Mouse (Mus musculus) cerebral cortex, adult 2 months (tissue): ENCODE measurements around the gene 5730480H06Rik.

Experiments used
- WGBS: fragments of 180-500 bp; shearing (Covaris S2); methylation state at CpG from one replicate; pipeline ENCODE4 v1.1.7; 2018; 5-methylcytosine and 5-hydroxymethylcytosine counted together

The 5730480H06Rik gene

DNA sequence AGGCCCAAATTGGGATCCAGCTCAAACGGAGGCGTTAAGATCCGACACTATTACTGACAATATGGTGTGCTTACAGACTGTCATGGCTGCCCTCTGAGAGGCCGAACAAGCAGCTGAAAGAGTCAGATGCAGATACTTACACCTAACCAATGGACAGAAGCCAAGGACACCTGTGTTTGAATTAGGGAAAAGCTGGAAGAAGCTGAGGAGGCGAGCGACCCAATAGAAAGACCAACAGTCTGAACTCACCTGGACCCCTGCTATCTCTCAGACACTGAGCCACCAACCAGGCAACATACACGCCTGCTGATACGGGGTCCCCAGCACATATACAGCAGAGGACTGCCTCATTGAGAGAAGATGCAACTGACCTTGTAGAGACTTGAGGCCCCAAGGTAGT is at the start of gene 5730480H06Rik:
5730480H06Rik (plus strand) TSS at position 301 of the 400 bp plus-strand sequence.
- 95% methylated on average over 8 of the region's 8 CpGs for WGBS

DNA sequence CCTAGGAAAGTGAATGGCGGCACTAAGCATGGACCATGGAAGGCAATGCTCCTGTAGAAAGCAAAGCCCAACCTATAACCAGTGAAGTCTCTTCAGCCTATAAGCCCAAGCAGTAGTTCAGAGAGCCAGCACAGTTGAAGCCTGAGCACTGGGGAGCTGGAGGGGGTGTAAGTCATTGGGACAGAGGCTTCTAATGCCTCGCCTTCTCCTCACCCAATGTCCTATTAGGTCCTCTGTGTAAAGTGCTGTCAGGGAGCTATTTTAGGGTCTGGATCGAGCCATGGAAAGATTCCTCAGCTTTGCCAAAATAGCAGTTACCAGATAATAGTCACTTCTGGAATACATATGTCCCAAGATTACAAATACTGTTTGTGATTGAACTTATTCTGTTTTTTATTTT is 26.6 kb upstream of the 5730480H06Rik start:
- WGBS = 94% methylated on average over 3 of the region's 3 CpGs

DNA sequence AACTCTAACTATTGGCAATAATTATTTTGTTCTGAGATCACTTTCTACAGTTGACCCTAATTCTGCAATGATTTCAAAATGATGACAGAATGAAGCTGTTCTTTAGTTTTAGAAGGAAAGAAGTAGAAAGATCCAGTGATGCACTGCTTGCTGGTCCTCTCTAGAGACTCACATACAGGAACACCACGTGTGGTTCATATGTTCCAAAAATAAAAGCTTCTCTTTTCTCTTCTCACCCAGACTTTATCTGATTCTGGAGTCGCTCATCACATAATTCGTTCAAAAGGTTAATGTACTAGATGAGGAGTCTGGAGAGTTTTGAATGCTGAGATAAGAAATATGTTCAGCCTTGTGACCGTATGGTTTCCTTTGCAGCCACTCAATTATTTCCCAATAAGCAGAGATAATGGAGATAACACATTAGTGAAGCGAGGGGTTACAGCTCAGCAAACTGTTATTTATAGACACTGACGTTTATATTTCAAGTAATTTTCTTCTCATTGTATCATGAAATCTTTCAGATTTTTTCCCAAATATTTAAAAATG is 12.6 kb upstream of the 5730480H06Rik start:
- 73% methylated on average over 6 of the region's 6 CpGs for WGBS

DNA sequence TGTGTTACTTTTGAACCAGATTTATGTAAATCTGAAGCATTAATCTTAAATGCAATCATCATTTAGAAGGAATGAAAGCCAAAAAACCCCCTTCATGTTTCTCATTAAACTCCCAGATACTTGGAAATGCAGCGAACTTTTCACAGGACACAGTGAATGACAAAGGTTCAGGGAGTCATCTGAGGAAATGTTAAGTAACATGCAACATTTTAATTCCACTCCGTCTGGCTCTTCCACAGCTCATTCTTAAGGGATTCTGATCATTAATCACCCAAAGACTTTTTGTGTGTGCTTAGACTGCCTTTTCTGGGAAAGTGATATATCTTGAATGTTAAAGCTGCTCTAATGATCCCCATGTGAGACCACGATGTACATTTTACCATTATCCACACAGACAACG is 7.2 kb upstream of the 5730480H06Rik start:
- WGBS = 81% methylated on average over 4 of the region's 4 CpGs

DNA sequence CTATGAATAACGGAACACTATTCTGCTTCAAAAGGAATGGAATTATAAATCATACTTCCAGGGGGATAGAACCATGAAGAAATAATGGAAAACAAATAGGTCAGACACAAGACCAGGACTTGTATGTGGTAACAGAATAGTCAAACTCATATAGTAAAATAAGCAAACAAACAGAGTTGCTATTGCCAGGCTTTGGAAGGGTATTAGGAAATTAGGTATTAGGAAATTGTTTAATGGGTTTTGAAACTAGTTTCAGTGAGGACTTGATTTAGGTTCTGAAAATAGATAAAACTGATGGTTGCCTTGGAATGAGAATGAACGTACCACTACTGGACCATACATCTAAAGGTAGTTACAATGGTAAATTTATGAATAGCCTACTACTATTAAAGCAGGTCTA is 2.0 kb downstream of the 5730480H06Rik start:
- 92% methylated on average over 2 of the region's 2 CpGs for WGBS

DNA sequence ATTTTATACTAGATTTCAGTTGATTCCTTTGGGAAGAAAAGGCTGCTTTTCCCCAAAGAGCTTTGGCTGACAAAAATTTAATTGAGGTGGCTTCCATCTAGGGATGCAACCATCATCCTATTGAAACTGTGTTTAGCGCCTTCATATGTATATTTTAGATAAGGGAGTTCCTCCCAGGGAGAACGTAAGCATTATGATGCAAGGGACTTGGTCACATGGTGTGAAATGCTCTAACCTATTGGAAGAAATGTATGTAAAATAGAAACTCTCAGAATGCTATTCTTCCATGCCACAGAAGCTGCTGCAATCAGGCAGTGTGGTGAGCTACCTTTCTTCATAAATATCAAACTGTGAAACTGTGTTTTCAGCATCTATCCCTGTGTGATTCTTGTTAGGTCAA is 3.1 kb downstream of the 5730480H06Rik start:
- WGBS = 89% methylated on average over 2 of the region's 2 CpGs

DNA sequence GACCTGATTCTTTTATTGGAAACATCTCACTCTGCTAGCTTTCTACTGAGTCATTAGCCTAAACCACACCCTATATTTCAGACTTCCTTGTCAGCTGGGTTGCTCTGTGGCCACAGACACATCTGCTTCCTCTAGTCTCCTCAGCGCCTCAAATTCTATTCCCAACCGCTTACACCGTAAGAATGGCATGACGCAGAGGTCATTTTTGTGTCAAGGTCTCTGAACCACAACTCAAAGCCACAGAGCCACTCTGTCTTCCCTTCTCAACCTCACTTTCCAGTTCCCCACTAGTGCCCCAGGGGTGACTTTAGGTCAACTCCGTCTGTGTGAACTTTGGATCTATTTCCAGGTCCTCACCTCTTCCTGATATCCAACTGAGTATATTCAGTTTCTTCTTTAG is 3.7 kb downstream of the 5730480H06Rik start:
- 78% methylated on average over 5 of the region's 5 CpGs for WGBS

DNA sequence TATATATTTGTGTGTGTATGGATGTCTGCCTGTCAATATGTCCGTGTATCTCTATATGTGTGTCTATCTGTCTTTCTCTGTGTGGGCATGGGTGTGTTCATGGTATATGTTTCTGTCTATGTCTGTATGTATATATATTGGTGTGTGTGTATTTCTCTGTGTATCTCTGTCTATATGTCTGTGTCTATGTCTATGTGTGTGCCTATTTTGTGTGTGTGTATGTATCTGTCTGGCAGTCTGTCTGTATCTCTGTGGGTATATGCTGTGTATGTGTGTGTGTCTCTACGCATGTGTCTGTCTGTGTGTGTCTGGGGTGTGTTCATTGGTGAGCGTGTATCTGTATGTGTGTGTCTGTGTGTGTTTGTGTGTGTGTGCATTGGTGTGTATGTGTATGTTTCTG is 5.7 kb downstream of the 5730480H06Rik start:
- 97% methylated on average over 3 of the region's 3 CpGs for WGBS

DNA sequence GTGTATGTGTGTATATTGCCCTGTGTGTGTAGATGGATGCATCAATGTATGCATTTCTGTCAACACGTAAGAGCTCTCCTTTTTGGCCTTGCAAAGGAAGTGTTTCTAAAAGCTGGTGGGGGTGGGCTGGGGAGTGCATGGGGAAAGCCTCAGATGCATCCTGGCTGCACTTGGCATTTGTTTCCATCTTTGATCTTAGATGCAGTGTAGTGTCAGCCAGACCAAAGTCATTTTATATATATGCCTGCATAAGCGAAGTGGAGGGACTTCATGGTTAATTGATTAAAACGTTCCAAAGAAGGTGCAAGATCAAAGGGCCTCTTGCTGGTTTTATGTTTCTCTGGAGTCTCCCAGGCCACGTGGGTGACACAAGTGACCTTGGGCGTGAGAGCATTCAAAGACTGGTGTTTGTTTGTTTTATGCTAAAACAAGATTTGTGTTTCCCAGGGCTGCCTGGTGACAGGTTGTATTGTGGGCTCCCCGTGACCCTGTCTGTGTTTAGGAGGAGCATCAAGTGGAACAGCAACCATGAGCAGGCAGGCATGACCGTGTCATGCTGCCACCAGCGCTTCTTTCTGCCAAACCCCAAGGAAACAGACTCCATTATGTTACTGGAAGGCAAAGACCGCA is 6.2 kb downstream of the 5730480H06Rik start:
- 62% methylated on average over 9 of the region's 9 CpGs for WGBS

DNA sequence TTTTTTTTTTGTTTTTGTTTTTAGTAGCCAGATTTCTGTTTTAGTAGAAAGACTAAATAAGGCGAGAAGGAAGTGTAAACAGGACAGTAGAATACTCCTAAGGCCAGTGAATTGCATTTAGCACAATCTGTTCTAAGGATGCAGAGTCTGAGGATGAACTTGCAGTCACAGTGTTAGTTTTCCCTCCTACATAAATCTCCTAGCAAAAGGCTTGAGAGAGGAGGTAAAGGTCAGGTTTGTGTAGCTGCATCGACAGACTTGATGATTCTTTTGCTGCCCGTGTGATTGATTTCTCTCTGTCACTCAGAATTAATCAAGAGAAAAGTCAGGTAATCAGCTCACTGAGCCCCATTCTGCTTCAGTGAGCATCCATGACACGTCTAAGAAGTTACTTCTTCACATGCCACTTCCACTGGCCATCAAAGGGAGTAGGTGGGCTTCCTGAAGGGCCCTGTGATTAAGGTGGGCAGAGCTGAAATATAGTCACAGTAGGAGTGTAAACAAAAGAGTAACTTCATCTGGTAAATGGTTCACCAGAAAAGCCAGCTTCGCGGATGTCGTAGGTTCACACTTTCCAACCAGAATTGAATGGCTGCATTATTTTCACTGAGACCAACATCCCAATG is 13.2 kb downstream of the 5730480H06Rik start:
- 69% methylated on average over 7 of the region's 7 CpGs for WGBS

DNA sequence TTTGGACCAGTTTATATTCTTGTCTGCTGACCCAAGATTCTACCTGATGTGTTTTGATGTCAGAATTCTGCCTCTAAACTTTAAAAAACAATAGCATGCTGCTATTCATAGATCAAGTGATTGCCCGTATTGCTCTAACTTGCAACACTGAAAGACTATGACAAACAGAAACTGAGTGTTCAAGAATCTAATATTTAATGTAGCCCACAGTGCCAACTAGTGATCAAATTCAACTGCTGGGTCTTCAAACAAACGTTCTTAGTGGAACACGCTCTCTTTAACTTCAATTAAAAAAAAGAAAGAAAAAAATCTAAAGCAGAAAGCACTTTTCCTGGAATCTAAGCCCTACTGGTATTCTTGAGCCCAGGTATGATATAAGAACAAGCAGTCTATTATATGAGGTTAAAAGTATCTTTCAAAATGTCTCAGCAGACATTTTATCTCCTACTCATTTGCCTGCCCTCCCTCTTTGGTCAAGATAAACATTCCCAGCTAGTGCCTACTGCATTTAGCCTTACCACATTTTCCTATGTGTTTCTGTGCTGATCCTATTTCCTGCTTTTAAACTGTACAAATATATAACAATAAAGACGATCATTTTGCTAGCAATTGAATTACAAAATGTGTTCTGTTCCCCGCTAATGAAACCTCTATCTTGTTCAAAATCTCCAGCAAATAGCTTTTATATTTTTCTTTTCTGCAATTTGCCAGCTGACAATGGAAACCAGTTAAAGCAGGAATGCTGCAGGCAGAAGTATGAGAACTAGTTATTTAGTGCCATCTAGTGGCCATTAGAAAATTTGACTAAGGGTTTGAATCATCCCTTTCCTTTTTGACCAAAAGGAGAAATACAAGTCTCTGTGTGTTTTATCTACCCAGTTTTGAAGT is 17.6 kb downstream of the 5730480H06Rik start:
- 41% methylated on average over 5 of the region's 5 CpGs for WGBS

DNA sequence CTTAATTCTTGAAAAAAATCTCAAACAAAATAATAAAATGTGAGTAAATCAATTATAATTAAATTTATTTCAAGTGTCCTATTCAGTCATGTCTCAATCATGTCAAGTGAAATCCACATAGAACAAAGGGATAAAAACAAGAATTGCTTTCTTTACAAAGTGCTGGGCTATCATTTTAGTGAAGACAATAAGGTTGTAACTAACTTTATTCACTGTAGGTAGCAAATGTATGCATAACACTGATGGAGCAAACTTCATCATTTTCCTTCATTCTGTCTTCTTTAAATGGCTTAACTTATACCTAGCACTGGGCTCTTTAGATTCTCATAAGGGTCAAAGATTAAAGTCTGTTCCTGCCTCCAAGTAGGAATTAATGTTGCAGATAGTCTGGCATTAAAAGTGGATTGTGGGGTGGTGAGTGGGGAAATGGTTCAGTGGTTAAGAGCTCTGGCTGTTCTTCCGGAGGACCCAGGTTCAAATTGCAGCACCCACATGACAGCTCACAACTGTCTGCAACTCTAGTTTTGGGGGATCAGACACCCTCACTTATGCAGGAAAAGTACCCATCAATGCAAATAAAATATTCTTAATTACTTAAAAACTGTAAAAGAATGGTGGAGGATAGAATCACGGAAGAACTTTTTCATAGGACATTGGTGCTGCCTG is 18.4 kb downstream of the 5730480H06Rik start:
- WGBS = 94% methylated on average over 2 of the region's 2 CpGs

DNA sequence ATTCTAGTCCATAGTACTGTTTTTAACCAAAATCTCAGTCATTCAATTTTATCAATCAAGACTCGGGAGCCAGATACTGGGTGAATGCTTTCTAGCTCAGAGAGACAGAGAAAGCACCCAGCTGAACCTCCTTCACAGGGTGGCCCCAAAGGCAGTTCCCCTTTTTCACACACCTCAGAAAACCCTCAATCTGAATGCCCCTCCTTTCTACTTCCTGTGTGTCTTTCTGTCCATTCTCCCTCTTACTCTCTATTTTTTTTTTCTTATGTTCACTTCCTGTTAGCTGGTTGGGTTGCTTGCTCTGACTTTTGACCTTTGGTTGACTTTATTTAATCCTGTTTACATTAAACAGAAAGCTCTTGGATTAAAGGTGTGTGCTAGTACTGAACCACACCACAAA is 21.6 kb downstream of the 5730480H06Rik start:
- 96% methylated on average over 1 of the region's 1 CpGs for WGBS

DNA sequence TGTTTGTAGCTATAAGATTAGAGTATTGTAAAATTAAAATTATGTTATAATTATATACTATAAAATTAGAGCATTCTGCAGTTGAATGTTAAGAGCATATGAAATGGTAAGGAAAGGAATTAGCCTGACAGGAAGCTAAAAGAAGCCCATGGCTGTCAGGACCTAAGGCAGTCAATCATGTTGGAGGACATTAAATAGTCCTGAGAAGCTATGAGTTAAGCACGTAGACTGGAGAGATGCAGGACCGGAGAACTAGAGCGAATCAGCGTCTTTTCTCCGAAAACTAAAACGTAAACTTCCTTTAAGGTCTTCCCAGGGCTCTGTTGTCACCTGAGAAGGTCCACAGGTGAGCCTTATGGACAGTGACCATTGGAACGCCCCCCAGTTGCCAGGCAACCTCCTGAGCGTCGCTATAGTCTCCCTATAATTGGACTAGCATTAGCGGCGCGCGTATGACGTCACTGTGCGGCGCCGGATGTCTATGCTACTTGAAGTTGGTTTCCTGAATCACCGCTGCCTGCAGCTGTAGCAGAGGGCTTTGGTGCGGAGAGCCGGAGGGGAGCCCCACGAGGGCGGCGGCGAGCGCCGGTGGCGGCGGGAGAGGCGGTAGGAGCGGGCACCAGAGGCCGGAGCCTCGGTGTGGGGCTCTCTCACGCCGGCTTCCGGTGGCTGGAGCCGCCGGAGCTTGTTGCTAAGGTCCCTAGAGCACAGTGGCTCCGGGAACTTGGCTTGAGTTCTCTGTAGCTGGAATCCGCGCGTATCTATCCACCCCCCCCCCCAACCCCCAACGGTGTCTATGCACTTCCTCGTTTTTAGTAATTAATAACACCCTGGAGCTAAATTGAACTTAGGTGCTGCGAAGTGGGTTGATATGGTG is 44.4 kb downstream of the 5730480H06Rik start:
- under 1% methylated on average over 44 of the region's 44 CpGs for WGBS

DNA sequence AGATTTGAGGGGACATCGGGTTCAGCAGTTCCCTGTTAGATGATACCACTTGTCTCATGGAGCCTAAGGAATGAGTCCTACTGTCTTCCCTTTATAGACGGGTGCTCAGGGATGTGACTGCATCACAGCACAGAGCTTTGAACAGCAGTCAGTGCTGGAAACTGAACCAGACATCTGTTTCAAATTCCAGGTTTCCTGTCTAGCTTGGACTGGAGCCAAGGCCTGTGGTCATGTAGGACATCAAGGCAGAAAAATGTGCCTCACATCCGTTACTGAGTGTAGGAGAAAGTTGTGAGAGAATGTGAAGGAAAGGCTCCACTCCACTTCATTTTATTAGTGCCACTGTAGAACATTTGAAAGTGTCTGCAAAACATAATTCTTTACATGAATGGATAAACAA is 74.7 kb downstream of the 5730480H06Rik start:
- 65% methylated on average over 3 of the region's 3 CpGs for WGBS

DNA sequence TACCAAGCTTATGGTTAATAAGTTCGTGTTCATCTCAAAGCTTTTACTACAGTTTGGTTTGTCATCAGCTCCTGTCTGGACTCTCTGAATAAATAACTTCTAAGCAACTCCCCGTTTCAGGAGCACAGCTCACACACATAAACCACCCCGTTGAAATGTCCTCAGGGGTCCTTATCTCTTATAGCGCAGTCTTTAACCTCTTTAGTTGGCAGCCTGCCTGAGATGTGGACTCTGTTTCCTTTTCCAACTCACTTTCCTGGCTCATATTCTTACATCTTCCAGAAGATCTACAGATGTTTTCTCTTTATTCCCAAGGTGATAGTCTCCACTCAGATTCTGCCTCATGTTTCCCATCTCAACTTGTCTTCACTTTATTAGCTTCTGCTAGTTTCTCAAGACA is 80.5 kb downstream of the 5730480H06Rik start:
- WGBS = 82% methylated on average over 4 of the region's 4 CpGs

DNA sequence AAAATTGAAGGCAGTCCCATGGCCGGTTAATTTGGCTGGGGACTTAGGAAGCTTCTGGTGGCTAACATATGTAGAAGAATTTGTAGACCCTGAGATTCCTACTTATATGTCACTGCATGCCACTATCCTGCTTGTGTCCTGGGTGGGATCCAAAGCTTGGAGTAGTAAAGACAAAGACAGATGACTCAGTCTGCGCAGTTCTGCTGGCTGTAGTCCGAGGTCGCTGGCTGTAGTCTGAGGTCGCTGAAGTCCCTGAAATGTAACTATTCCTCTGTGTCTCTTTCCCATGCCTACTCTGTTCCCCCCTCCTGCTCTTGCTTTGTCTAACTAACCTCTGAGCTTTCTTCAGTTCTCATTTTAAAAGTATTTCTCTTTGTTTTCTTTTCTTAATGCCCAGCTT is 82.6 kb downstream of the 5730480H06Rik start:
- 81% methylated on average over 5 of the region's 5 CpGs for WGBS

DNA sequence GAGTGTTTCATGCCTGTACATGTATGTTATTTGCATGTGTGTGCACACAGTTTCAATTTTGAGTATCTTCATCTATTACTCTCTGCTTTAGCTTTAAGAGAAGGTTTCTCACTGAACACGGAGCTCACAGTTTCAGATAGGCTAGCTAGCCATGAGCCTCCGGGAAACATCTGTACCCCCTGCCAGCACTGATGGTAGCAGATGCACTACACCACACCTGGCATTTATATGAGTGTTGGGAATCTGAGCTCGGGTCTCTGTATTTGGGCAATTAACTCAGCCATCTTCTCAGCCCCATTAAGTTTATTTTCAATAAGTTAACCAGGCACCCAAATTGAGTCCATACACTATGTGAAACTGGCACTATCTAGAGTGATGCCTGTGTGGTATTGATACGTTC is 83.7 kb downstream of the 5730480H06Rik start:
- 84% methylated on average over 4 of the region's 4 CpGs for WGBS

DNA sequence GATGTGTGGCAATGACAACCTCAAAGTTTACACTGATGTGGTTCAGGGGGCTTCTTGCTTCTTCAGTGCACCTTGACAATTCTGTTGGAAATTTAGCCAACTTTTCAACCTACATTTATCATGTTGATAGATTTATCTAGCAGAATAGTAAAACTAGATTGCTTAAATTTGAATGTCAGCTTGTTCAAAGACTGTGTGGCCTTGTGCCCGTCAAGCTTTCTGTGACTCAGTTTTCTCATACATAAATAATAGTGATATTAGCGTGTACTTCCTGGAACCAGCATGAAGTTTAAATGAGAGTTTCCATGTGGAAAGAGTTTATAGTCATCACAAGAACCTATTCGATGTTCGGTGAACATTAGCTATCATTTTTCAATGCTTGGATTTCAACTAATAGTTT is 84.5 kb downstream of the 5730480H06Rik start:
- 99% methylated on average over 4 of the region's 4 CpGs for WGBS

DNA sequence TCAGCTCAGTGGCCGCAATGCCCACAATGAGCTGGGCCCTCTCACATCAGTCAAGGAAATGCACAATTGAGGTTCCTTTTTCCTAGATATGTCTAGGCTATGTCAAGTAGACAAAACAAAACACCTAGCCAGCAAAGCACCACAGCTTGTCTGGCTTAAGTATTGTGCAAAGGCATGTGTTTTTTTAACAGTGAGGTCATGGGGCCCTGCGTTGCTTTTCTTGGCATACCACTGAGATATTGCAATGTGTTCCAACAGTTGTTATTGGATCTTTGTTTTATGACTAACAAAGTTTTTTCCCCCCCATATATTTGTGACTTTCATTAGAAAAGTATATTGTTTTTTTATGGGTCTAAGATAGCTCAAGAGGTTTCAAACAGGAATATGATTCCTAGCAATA is 92.0 kb downstream of the 5730480H06Rik start:
- 91% methylated on average over 2 of the region's 2 CpGs for WGBS

DNA sequence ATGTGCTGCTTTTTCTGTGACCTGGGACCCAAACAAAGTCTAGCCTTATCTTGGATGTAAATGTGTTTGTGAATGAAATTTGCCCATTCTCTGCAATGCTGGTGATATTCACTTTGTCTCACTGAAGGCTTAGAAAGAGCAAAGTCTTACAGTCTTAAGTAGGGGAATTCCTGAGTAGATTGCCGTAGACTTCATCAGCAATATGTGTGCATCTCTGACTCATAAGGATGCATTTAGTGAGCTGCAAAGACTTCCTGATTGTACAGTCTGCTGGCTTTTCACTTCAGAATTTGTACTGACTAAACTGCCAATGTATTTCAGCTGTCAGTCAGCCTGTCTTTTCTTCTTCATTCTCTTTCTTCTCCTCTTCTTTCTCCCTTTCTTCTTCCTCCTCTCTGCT is 94.2 kb downstream of the 5730480H06Rik start:
- WGBS = 55% methylated on average over 1 of the region's 1 CpGs
